Mouse (Mus musculus) liver, embryonic 16.5 days (tissue): ENCODE measurements around the gene Gm49380. TPM values are rescaled to one million over a fixed set of nuclear protein-coding genes. Genes with fewer than 3 reads are reported as not detected.
A peak's percentile ranks its signal among the peaks of the same experiment; 100 is the strongest.

Source experiments
- ATAC-seq: fragments of 200-750 bp; cut with Nextera tagmentation; 2 replicates; pipeline ENCODE4 v1.8.0; 2017; ENCODE audit warnings: low read depth, mild to moderate bottlenecking, moderate number of reproducible peaks, moderate library complexity
- H3K27ac ChIP-seq: fragments of 300-500 bp; sonication (generic); 2 replicates; pipeline ENCODE4 v1.5.1; 2014; ENCODE audit warnings: mild to moderate bottlenecking, low read length
- H3K27me3 ChIP-seq: fragments of 300-500 bp; sonication (generic); 2 replicates; pipeline ENCODE4 v1.6.1; 2014; ENCODE audit warnings: low read depth, low read length, mixed read lengths; ENCODE audit not compliant: control insufficient read depth, insufficient read depth
- H3K36me3 ChIP-seq: fragments of 300-500 bp; sonication (generic); 2 replicates; pipeline ENCODE4 v1.6.1; 2014; ENCODE audit warnings: mild to moderate bottlenecking; ENCODE audit not compliant: control insufficient read depth, insufficient read depth
- H3K4me1 ChIP-seq: fragments of 300-500 bp; sonication (generic); 2 replicates; pipeline ENCODE4 v1.6.1; 2014; ENCODE audit warnings: low read depth, low read length, mixed read lengths; ENCODE audit not compliant: control insufficient read depth
- H3K4me2 ChIP-seq: fragments of 300-500 bp; sonication (generic); 2 replicates; pipeline ENCODE4 v1.6.1; 2014; ENCODE audit warnings: low read depth, low read length, mixed read lengths
- H3K4me3 ChIP-seq: fragments of 300-500 bp; sonication (generic); 2 replicates; pipeline ENCODE4 v1.5.1; 2014; ENCODE audit warnings: low read depth, mild to moderate bottlenecking, low read length
- H3K9ac ChIP-seq: fragments of 300-500 bp; sonication (generic); 2 replicates; pipeline ENCODE4 v1.6.1; 2014; ENCODE audit warnings: low read depth, low read length
- H3K9me3 ChIP-seq: fragments of 300-500 bp; sonication (generic); replicated peaks from 2 replicates; pipeline ENCODE4 v1.6.1; 2016; ENCODE audit warnings: low read length; ENCODE audit not compliant: control insufficient read depth
- WGBS: fragments of 180-500 bp; shearing (Covaris S2); extraction: QIAGEN DNeasy Blood & Tissue Kit; methylation state at CpG from one replicate; pipeline ENCODE4 v1.1.7; 2014; ENCODE audit not compliant: insufficient replicate concordance; 5-methylcytosine and 5-hydroxymethylcytosine counted together
- polyA plus RNA-seq: library from polyadenylated mRNA; unstranded; fragments of >200 nt; fragmentation: Nextera tagmentation; extraction: Ambion mirVana; gene quantifications from 2 replicates; pipeline ENCODE4 v1.2.1, GENCODE M21; 2015

Gene Gm49380
- polyA plus RNA-seq, 1 experiment from 2014 or later, result not detected

- Histone ChIP-seq H3K27ac (no peak overlapping the region), H3K9me3 (no peaks in the 10 kb centered on the region), H3K27me3 (peaks cover 67% of the 10 kb centered on the region), H3K4me1 (peaks cover 9% of the 10 kb centered on the region), H3K36me3 (no peaks in the 10 kb centered on the region), H3K9ac (peak overlapping the region; percentile 27), H3K4me2 (peak overlapping the region; percentile 62), H3K4me3 (peak overlapping the region; percentile 53)
- peak; percentile 12; the same call in 1 of the 2 replicates for ATAC-seq
- WGBS, result 4% methylated on average over 48 of the region's 49 CpGs
These were observed 21.8 kb upstream of the Gm49380 start for GRCm38 (mm10) chr9:44134851-44135730.

- peaks cover 9% of the 10 kb centered on the region for H3K4me1 ChIP-seq
- H3K27ac ChIP-seq, result no peak within 1 kb of the TSS
- WGBS, result 1% methylated on average over 49 of the region's 55 CpGs
- 0 out of 2 replicates have a peak, but pooled peaks have one; percentile 7 for ATAC-seq
- H3K4me3 ChIP-seq, result peak within 1 kb of the TSS; percentile 53
- H3K36me3 ChIP-seq, result no peaks in the 10 kb centered on the region
- peaks cover 75% of the 10 kb centered on the region for H3K27me3 ChIP-seq
- H3K9ac ChIP-seq, result peak within 1 kb of the TSS; percentile 27
- no peaks in the 10 kb centered on the region for H3K9me3 ChIP-seq
- peak within 1 kb of the TSS; percentile 62 for H3K4me2 ChIP-seq
These were observed 21.0 kb upstream of the Gm49380 start, which contains the start of gene Mcam for GRCm38 (mm10) chr9:44134101-44134850. Mcam (plus strand) TSS chr9:44134469.

GRCm38 (mm10) chr9:44133287-44133686, 20.0 kb upstream of the Gm49380 start:
- peaks cover 81% of the 10 kb centered on the region for H3K27me3 ChIP-seq
- peaks cover 9% of the 10 kb centered on the region for H3K4me1 ChIP-seq
- no peaks in the 10 kb centered on the region for H3K9me3 ChIP-seq
- H3K4me2 ChIP-seq, result no peak overlapping the region
- H3K36me3 ChIP-seq, result no peaks in the 10 kb centered on the region
- H3K4me3 ChIP-seq, result no peak overlapping the region
- 15% methylated on average over 2 of the region's 2 CpGs for WGBS
- H3K9ac ChIP-seq, result no peak overlapping the region
- no peak for ATAC-seq
- H3K27ac ChIP-seq, result no peak overlapping the region

- Histone ChIP-seq H3K4me1 (peaks cover 9% of the 10 kb centered on the region), H3K4me2 (no peak overlapping the region), H3K27ac (no peak overlapping the region), H3K9me3 (no peaks in the 10 kb centered on the region), H3K36me3 (no peaks in the 10 kb centered on the region), H3K4me3 (no peak overlapping the region), H3K9ac (no peak overlapping the region), H3K27me3 (peaks cover 81% of the 10 kb centered on the region)
- no peak for ATAC-seq
- WGBS, result 46% methylated on average over 5 of the region's 5 CpGs
These were observed 18.9 kb upstream of the Gm49380 start for GRCm38 (mm10) chr9:44132200-44132599.

- Histone ChIP-seq H3K4me1 (peaks cover 13% of the 10 kb centered on the region), H3K9me3 (no peaks in the 10 kb centered on the region), H3K27ac (no peak overlapping the region), H3K36me3 (no peaks in the 10 kb centered on the region), H3K9ac (no peak overlapping the region), H3K4me2 (no peak overlapping the region), H3K4me3 (no peak overlapping the region), H3K27me3 (peaks cover 75% of the 10 kb centered on the region)
- ATAC-seq, result no peak
- 26% methylated on average over 7 of the region's 7 CpGs for WGBS
These were observed 17.9 kb upstream of the Gm49380 start for GRCm38 (mm10) chr9:44131276-44131590.

GRCm38 (mm10) chr9:44130581-44131275, 17.4 kb upstream of the Gm49380 start:
- no peaks in the 10 kb centered on the region for H3K9me3 ChIP-seq
- no peak overlapping the region for H3K4me3 ChIP-seq
- H3K9ac ChIP-seq, result no peak overlapping the region
- 21% methylated on average over 18 of the region's 19 CpGs for WGBS
- peaks cover 15% of the 10 kb centered on the region for H3K4me1 ChIP-seq
- peaks cover 70% of the 10 kb centered on the region for H3K27me3 ChIP-seq
- no peaks in the 10 kb centered on the region for H3K36me3 ChIP-seq
- peak; percentile 41 for ATAC-seq
- peak overlapping the region; percentile 57 for H3K4me2 ChIP-seq
- H3K27ac ChIP-seq, result 0 out of 2 replicates have a peak overlapping the region, but pooled peaks have one; percentile 17

- peak; percentile 42 for ATAC-seq
- peak overlapping the region; percentile 30 for H3K9ac ChIP-seq
- peaks cover 63% of the 10 kb centered on the region for H3K27me3 ChIP-seq
- no peaks in the 10 kb centered on the region for H3K36me3 ChIP-seq
- under 1% methylated on average over 27 of the region's 27 CpGs for WGBS
- peaks cover 15% of the 10 kb centered on the region for H3K4me1 ChIP-seq
- peak overlapping the region; percentile 37 for H3K4me3 ChIP-seq
- peak overlapping the region; percentile 61 for H3K27ac ChIP-seq
- peak overlapping the region; percentile 57 for H3K4me2 ChIP-seq
- no peaks in the 10 kb centered on the region for H3K9me3 ChIP-seq
These were observed 16.7 kb upstream of the Gm49380 start for GRCm38 (mm10) chr9:44130034-44130433.

GRCm38 (mm10) chr9:44129633-44130032, 16.3 kb upstream of the Gm49380 start:
- Histone ChIP-seq H3K27me3 (peaks cover 59% of the 10 kb centered on the region), H3K27ac (peak overlapping the region; percentile 61), H3K9me3 (no peaks in the 10 kb centered on the region)

More at GRCm38 (mm10) chr9:44129633-44130032, 16.3 kb upstream of the Gm49380 start:
- Histone ChIP-seq H3K36me3 (no peaks in the 10 kb centered on the region), H3K4me1 (peaks cover 15% of the 10 kb centered on the region), H3K4me2 (peak overlapping the region; percentile 57), H3K4me3 (peak overlapping the region; percentile 37), H3K9ac (peak overlapping the region; percentile 30)
- 4% methylated on average over 9 of the region's 9 CpGs for WGBS
- peak; percentile 38 for ATAC-seq
